Mouse (Mus musculus): ENCODE measurements at regions not wholly inside any gene's neighbourhood (a gene's known extent, or its start where the extent isn't known, plus 50 kb on each side); places are given as distances from the start of the nearest gene placed in this dataset.

- DNase-seq = no peak
Observed at GRCm38 (mm10) chr12:15357808-15358207, 458.9 kb downstream of the Trib2 start.

- DNase-seq = no peak
Observed at GRCm38 (mm10) chr12:15320697-15321449, 495.8 kb downstream of the Trib2 start.

GRCm38 (mm10) chr12:15319647-15320046, 497.1 kb downstream of the Trib2 start:
- no peak for DNase-seq

GRCm38 (mm10) chr12:15294898-15295297, 521.8 kb downstream of the Trib2 start:
- no peak for DNase-seq

GRCm38 (mm10) chr12:15262165-15262564, 554.6 kb downstream of the Trib2 start:
- DNase-seq = peak; percentile 33

- DNase-seq = no peak
Observed at GRCm38 (mm10) chr12:15261604-15262003, 555.1 kb downstream of the Trib2 start.

GRCm38 (mm10) chr12:15260907-15261415, 555.8 kb downstream of the Trib2 start:
- DNase-seq = no peak

- DNase-seq = no peak
Observed at GRCm38 (mm10) chr12:15244966-15245365, 571.8 kb downstream of the Trib2 start.

- no peak for DNase-seq
Observed at GRCm38 (mm10) chr12:15222497-15223170, 594.1 kb downstream of the Trib2 start.

- DNase-seq = no peak
Observed at GRCm38 (mm10) chr12:15218504-15218903, 598.2 kb downstream of the Trib2 start.

- no peak for DNase-seq
Observed at GRCm38 (mm10) chr12:15216180-15216579, 600.5 kb downstream of the Trib2 start.

GRCm38 (mm10) chr12:15174411-15175041, 642.2 kb downstream of the Trib2 start:
- peak; percentile 10 for DNase-seq

GRCm38 (mm10) chr12:15162605-15163004, 654.1 kb downstream of the Trib2 start:
- no peak for DNase-seq

- no peak for DNase-seq
Observed at GRCm38 (mm10) chr12:15161864-15162263, 654.9 kb downstream of the Trib2 start.

GRCm38 (mm10) chr12:15160478-15160998, 656.2 kb downstream of the Trib2 start:
- no peak for DNase-seq

GRCm38 (mm10) chr12:15146398-15146797, 670.3 kb downstream of the Trib2 start:
- no peak for DNase-seq

GRCm38 (mm10) chr12:15137039-15137438, 679.7 kb downstream of the Trib2 start:
- DNase-seq = no peak

GRCm38 (mm10) chr12:15124179-15124578, 692.5 kb downstream of the Trib2 start:
- DNase-seq = no peak

- no peak for DNase-seq
Observed at GRCm38 (mm10) chr12:15122586-15123212, 694.0 kb downstream of the Trib2 start.

GRCm38 (mm10) chr12:15115556-15115955, 701.2 kb downstream of the Trib2 start:
- no peak for DNase-seq

GRCm38 (mm10) chr12:15114793-15115192, 701.9 kb downstream of the Trib2 start:
- DNase-seq = no peak

- DNase-seq = no peak
Observed at GRCm38 (mm10) chr12:15111049-15111448, 705.7 kb downstream of the Trib2 start.

GRCm38 (mm10) chr12:15104876-15105275, 711.8 kb downstream of the Trib2 start:
- DNase-seq = no peak
